Mouse (Mus musculus) spleen, adult 2 months (tissue): ENCODE data around the gene Atp6v0d1.

Experiments
- CTCF ChIP-seq: fragments of 200-500 bp; IDR thresholded peaks from 2 replicates; pipeline ENCODE4 v1.5.1; 2011; ENCODE audit warnings: mild to moderate bottlenecking, inconsistent platforms; ENCODE audit not compliant: insufficient read depth, insufficient read length, insufficient replicate concordance; ENCODE audit errors: extremely low read depth
- POLR2A ChIP-seq: fragments of 200-500 bp; IDR thresholded peaks from 2 replicates; pipeline ENCODE4 v1.6.1; 2011; ENCODE audit warnings: low read depth, low read length, inconsistent platforms

GRCm38 (mm10) chr8:105552032-105552431 lies 13.8 kb downstream of the Atp6v0d1 start:
- no peak for TF ChIP-seq CTCF
- no peak for TF ChIP-seq POLR2A
